In genomic region chr5:121828491-121829432, GRCm38 (mm10) we compare ENCODE assay signal across 8 mouse cellular contexts. TPM values are rescaled to one million over a fixed set of nuclear protein-coding genes. Genes with fewer than 3 reads are reported as not detected.
DNase-seq lines count a peak whose midpoint lies in the region; ATAC-seq and TF ChIP-seq lines count a peak whose summit lies in the region.

No protein-coding gene starts in this region.

- peak overlapping the region; percentile 91 for H3K4me2 ChIP-seq in hindbrain, embryonic 16.5 days (ENCODE audit: low read length)
- peak overlapping the region; percentile 83 for H3K4me2 ChIP-seq in neural tube, embryonic 13.5 days

- no peak for TF ChIP-seq CTCF in heart, adult 2 months (IDR thresholded peaks at IDR 0.05)
- no peak for TF ChIP-seq CTCF in testis, adult 2 months (IDR thresholded peaks at IDR 0.05; ENCODE audit: control insufficient read depth, insufficient read depth, insufficient replicate concordance, low read depth, low read length)

- peak overlapping the region; percentile 17 for H3K9ac ChIP-seq in heart, adult 2 months (ENCODE audit: low read depth, low read length)
- peak overlapping the region; percentile 66 for H3K9ac ChIP-seq in hindbrain, embryonic 16.5 days (ENCODE audit: low read depth, low read length)
- H3K9ac ChIP-seq in neural tube, embryonic 13.5 days, result peak overlapping the region; percentile 69

- TF ChIP-seq POLR2A in heart, adult 2 months (IDR thresholded peaks at IDR 0.05; ENCODE audit: insufficient read depth, low read depth, low read length), result no peak
- no peak for TF ChIP-seq POLR2A in testis, adult 2 months (IDR thresholded peaks at IDR 0.05; ENCODE audit: control insufficient read depth, low read depth, low read length)

- H3K4me1 ChIP-seq in heart, adult 2 months (ENCODE audit: control insufficient read depth, insufficient read depth, low read length), result peaks cover 45% of the 10 kb centered on the region
- H3K4me1 ChIP-seq in testis, adult 2 months (ENCODE audit: control insufficient read depth, insufficient read depth, low read length), result peaks cover 19% of the 10 kb centered on the region
- H3K4me1 ChIP-seq in hindbrain, embryonic 16.5 days (ENCODE audit: control insufficient read depth, insufficient read depth, low read depth, low read length), result peaks cover 14% of the 10 kb centered on the region
- peaks cover 45% of the 10 kb centered on the region for H3K4me1 ChIP-seq in neural tube, embryonic 13.5 days (replicated peaks)

- peak; percentile 63 for ATAC-seq in hindbrain, embryonic 16.5 days
- peak; percentile 54 for ATAC-seq in neural tube, embryonic 13.5 days (ENCODE audit: low read depth)

- H3K4me3 ChIP-seq in heart, adult 2 months, result no peak overlapping the region
- peak overlapping the region; percentile 76 for H3K4me3 ChIP-seq in testis, adult 2 months (ENCODE audit: control insufficient read depth, low read depth, low read length)
- peak overlapping the region; percentile 46 for H3K4me3 ChIP-seq in hindbrain, embryonic 16.5 days (ENCODE audit: low read length)
- H3K4me3 ChIP-seq in neural tube, embryonic 13.5 days, result peak overlapping the region; percentile 44

- intact Hi-C loops in heart, adult 2 months (cut with DNase I), result no loop called here

- H3K36me3 ChIP-seq in heart, adult 2 months (ENCODE audit: control insufficient read depth, insufficient read depth, low read length), result peaks cover 29% of the 10 kb centered on the region
- H3K36me3 ChIP-seq in testis, adult 2 months (ENCODE audit: control insufficient read depth, insufficient read depth, low read length), result no peaks in the 10 kb centered on the region
- H3K36me3 ChIP-seq in hindbrain, embryonic 16.5 days (ENCODE audit: control insufficient read depth, insufficient read depth, low read length), result no peaks in the 10 kb centered on the region
- 0 out of 2 replicates have a peak, but pooled peaks cover 3% of the 10 kb centered on the region for H3K36me3 ChIP-seq in neural tube, embryonic 13.5 days

- H3K27me3 ChIP-seq in heart, adult 2 months (ENCODE audit: control insufficient read depth, insufficient read depth, low read length), result no peaks in the 10 kb centered on the region
- no peaks in the 10 kb centered on the region for H3K27me3 ChIP-seq in testis, adult 2 months (ENCODE audit: control insufficient read depth, insufficient read depth, low read length)
- no peaks in the 10 kb centered on the region for H3K27me3 ChIP-seq in hindbrain, embryonic 16.5 days (replicated peaks; ENCODE audit: control insufficient read depth, insufficient read depth, low read length)
- H3K27me3 ChIP-seq in neural tube, embryonic 13.5 days, result peaks cover 30% of the 10 kb centered on the region

- no peak for TF ChIP-seq EP300 in heart, adult 2 months (IDR thresholded peaks at IDR 0.05; ENCODE audit: insufficient read depth, low read depth, low read length)

- no peak overlapping the region for H3K27ac ChIP-seq in heart, adult 2 months
- H3K27ac ChIP-seq in testis, adult 2 months (ENCODE audit: control insufficient read depth, insufficient read depth, low read depth, low read length), result peak overlapping the region; percentile 27
- H3K27ac ChIP-seq in hindbrain, embryonic 16.5 days (ENCODE audit: low read depth, low read length), result peak overlapping the region; percentile 24; the same call in 1 of the 2 replicates
- peak overlapping the region; percentile 18; the same call in 1 of the 2 replicates for H3K27ac ChIP-seq in neural tube, embryonic 13.5 days (replicated peaks)

- peaks cover 35% of the 10 kb centered on the region for H3K79me2 ChIP-seq in heart, adult 2 months (replicated peaks; ENCODE audit: control insufficient read depth, insufficient read depth, low read length)

- DNase-seq in heart, adult 2 months, result peak in 1 of 2 experiments; percentile 34
- no peak for DNase-seq in heart, postnatal 4 days
- no peak for DNase-seq in testis, postnatal 10 days (ENCODE audit: low spot score)
- no peak for DNase-seq in MN1 (ENCODE audit: low spot score)
- no peak for DNase-seq in spleen, adult 12 weeks (ENCODE audit: low spot score)

- H3K9me3 ChIP-seq in hindbrain, embryonic 16.5 days (ENCODE audit: control insufficient read depth, low read length), result no peaks in the 10 kb centered on the region
- no peaks in the 10 kb centered on the region for H3K9me3 ChIP-seq in neural tube, embryonic 13.5 days

- 58% methylated on average over 78 of the region's 82 CpGs for WGBS in heart, adult 2 months
- WGBS in hindbrain, embryonic 16.5 days, result 8% methylated on average over 81 of the region's 82 CpGs
- 4% methylated on average over 81 of the region's 82 CpGs for WGBS in neural tube, embryonic 13.5 days

RNA-seq across cellular contexts. Expression of gene Sh2b3, which starts 8.7 kb away (rescaled TPM):
- total RNA-seq in heart, adult 2 months (2021), result 10 to 100 TPM; 21.6 to 22.5 TPM
- polyA plus RNA-seq in heart, adult 2 months (2012; rRNA removed), result 19.3 and 20.1 TPM in 2 replicates
- 10 to 100 TPM; 36.7 to 39.2 TPM for total RNA-seq in heart, postnatal 4 days (2021)
- 95.0 and 105 TPM in 2 replicates for polyA plus RNA-seq in testis, adult 2 months (2012; rRNA removed)
- polyA plus RNA-seq in hindbrain, embryonic 16.5 days (2015; fragmentation: Nextera tagmentation; extraction: Ambion mirVana), result 5.2 and 6.9 TPM in 2 replicates
- 6.9 and 7.7 TPM in 2 replicates for polyA plus RNA-seq in neural tube, embryonic 13.5 days (2015; fragmentation: Nextera tagmentation; extraction: Ambion mirVana)

RNA-seq across cellular contexts. Expression of gene Pheta1, which starts 20.0 kb away (rescaled TPM):
- total RNA-seq in heart, adult 2 months (2021), result 1 to 10 TPM; 9.3 TPM
- 12.5 and 12.7 TPM in 2 replicates for polyA plus RNA-seq in heart, adult 2 months (2012; rRNA removed)
- 10 to 100 TPM in 1 of 2 experiments, 1 to 10 TPM in 1; 9.3 to 10.9 TPM for total RNA-seq in heart, postnatal 4 days (2021)
- 9.9 and 11.6 TPM in 2 replicates for polyA plus RNA-seq in testis, adult 2 months (2012; rRNA removed)
- polyA plus RNA-seq in hindbrain, embryonic 16.5 days (2015; fragmentation: Nextera tagmentation; extraction: Ambion mirVana), result 34.1 and 39.5 TPM in 2 replicates
- 41.1 and 41.5 TPM in 2 replicates for polyA plus RNA-seq in neural tube, embryonic 13.5 days (2015; fragmentation: Nextera tagmentation; extraction: Ambion mirVana)

Comparison
In these comparisons a context has a peak if more than half of its experiments do, and no peak if none do; other contexts are left out.
1. H3K9ac ChIP-seq: peak in every context shown above with its lines; median percentile 69 in neural tube, embryonic 13.5 days; 66 in hindbrain, embryonic 16.5 days; 17 in heart, adult 2 months.